Mouse (Mus musculus) kidney, adult 2 months (tissue): ENCODE measurements at regions not wholly inside any gene's neighbourhood (a gene's known extent, or its start where the extent isn't known, plus 50 kb on each side); places are given as distances from the start of the nearest gene placed in this dataset.

Experiments
- CTCF ChIP-seq: fragments of 200-500 bp; conservative IDR thresholded peaks from 2 replicates; pipeline ENCODE4 v1.5.1; 2011; ENCODE audit warnings: low read depth, mild to moderate bottlenecking, control low read depth, low read length, moderate library complexity, mixed read lengths; ENCODE audit not compliant: insufficient read depth, insufficient read length
- POLR2A ChIP-seq: fragments of 200-500 bp; IDR thresholded peaks from one replicate; pipeline ENCODE4 v1.6.1; 2011; ENCODE audit warnings: low read depth, low read length, control low read depth

DNA sequence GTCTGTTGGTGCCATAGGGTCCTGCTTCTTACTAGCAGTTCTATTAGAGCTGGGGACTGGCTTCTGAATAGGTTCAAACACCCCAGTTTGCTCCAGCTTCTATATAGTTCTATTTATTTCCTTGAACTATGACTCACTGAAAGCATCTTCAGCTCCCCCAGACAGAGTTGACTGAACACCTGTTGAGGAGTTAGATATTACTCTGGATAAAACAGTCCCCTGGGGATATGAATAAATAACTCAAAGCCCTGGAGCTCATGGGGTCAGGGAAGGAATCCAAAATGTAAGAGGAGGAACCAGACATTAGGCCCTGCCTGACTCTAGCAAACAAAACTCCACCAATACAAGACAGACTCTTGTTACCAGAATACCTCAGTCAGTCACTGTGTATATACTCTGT, 341.4 kb downstream of the Gm49356 start:
- TF ChIP-seq POLR2A (no peak), CTCF (no peak)
